Mouse (Mus musculus): ENCODE measurements around the gene Fzd4. TPM values are rescaled to one million over a fixed set of nuclear protein-coding genes. Genes with fewer than 3 reads are reported as not detected.

Gene Fzd4
- total RNA-seq, 2 experiments from 2014 or later: 36.5 to 37.7 TPM

DNA sequence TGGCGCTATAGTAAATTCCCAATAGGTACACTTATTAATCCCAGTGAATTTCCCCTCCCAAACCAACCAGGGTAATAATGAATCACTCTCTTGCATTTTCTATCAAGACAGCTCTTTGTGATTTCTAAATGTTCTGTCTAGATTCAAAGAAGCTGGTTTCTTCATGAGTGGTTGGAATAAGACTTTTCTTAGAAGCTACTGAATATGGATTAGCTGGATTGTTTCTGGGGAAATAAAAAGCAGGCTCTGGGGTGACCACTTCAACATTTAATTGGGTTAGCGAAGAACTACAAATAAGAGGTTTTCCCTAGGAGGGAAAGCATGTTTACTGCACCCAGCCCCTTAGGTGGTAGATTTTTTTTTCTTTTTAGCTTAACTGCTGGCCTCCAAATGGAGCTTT, 3.4 kb upstream of the Fzd4 start:
- DNase-seq: no peak

DNA sequence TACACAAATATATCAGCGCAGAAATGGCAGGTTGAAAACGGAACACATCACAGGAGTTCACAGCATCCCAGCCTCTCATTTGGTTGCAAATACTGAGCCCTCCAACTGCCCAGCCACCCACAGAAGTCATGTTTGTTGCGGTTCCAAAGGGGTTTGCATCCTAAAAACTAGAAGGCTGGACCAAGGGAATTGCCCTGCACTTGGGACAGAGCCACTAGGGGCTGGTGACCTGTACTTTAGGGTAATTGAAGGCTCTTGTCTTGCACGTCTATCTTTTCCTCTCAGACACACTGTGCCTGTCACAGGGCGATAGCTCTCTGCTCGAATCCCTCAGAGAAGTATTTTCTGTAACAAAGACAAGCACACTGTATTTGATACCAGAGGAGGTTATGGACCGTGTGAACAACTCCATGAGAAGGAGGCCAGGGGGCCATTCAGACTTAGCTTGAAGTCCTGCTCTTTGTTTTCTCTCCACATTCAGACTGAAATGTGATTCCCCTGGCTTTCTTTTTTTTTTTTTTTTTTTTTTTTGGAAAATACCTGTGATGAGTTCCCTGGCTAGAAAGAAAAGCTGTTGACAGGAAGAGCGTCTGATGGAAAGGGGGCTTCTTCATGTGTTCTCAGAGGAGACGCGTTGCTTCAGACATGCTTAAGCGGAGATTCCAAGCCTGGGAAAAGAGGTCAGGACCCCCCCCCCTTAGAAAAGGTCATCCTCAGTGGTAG, 2.9 kb upstream of the Fzd4 start:
- no peak for DNase-seq

DNA sequence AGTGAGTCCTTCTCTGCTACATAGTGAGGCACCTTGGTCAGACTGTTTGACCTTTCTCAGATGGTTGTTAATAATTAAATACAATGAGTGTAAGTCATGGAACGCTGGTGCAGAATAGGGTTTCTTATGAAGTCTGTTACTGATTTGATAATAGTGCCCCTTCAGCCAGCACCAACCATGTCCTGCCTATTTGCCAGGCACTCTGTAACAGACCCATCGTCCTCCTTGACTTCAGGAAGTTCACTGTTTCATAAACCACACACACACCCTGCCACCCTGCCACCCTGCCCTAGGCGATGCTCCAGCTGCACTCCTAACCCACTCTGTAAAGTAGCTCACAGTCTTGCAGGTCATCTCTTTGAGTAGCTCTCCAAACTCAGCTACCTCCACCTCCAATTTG, 2.2 kb upstream of the Fzd4 start:
- no peak for DNase-seq

DNA sequence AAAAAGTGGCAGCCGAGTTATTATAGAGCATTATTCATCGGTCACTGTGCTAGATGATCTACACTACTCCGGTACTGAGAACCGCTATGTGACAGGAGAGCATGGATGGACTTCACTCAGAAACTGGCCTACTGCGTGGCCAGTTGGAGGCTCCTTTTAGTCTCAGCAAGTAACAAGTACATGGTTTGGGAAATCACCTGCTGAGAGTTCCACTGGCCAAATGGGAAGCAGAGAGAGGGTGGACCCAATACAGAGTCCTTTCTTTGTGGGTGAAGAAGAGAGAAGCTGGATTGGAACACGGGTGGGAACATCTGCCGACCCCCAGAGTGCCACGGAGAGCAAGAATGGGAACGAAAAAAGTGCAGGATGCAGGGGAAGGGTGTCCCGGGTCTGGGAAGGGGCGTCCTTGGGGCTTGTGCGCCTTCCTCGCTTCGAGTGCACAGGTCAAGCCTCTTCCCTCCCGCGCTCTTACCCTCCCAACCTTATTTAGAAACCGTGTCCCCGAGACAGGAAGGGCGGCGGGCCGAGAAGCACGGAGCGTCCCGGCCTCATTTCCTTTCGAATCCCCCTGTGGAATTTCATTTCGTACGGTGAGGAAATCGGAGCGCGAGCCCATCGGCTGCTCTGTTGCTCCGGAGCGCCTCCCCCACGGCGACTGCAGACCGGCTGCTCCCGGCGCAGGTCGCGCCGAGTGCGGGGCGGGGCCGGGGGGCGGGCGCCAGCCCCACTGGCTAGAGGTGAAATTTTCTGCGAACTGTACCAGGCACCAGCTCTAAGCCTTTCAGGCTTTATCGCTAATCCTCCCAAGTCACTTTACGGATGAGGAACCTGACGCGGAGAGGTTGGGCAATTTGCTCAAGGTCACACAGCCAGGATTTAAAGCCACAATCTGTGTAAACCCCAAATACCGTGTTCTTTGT, 842 bp upstream of the Fzd4 start:
- peak; percentile 70 for DNase-seq

DNA sequence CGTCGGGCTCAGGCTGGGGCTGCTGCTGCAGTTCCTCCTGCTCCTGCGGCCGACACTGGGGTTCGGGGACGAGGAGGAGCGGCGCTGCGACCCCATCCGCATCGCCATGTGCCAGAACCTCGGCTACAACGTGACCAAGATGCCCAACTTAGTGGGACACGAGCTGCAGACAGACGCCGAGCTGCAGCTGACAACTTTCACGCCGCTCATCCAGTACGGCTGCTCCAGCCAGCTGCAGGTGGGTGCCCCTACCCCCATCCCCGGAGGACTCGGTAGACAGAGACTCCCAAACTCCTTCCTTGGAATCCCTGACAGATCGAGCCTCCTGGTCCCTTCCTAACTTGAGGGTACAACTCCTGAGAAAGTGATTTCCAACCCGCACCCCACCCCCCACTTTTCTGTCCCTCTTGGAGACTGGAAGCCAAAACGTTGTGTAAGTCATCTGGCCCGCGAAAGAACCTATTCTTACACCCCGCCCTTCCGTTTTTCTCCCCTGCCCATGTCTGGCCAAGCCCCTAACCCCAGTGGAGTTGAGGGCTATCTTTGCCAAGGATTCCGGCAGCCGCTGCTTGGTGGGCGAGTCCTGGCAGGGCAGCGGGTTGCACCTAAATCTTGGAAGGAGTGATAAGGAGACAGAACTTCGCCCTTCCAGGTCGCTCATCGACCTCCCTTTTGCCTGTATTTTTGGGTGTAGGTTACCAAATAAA, 732 bp downstream of the Fzd4 start:
- peak; percentile 39 for DNase-seq

DNA sequence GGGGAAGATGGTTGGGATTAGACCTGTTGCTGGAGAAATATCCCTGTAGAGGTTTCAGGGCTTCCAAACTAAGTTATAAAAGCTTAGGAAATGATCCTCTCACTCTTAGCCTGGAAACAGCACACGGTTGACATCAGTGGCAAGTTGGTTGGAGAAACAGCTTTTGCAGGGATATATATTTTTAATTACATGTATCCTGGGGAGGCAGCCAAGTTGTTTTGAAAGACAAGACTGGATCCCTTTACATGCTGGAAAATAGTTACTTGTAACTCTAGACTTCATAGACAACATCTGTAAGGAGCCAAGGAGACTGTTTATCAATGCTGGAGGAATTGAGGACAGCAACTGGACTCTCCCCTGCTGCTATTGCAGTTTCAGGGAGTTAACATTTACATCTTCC, 1.9 kb downstream of the Fzd4 start:
- no peak for DNase-seq

DNA sequence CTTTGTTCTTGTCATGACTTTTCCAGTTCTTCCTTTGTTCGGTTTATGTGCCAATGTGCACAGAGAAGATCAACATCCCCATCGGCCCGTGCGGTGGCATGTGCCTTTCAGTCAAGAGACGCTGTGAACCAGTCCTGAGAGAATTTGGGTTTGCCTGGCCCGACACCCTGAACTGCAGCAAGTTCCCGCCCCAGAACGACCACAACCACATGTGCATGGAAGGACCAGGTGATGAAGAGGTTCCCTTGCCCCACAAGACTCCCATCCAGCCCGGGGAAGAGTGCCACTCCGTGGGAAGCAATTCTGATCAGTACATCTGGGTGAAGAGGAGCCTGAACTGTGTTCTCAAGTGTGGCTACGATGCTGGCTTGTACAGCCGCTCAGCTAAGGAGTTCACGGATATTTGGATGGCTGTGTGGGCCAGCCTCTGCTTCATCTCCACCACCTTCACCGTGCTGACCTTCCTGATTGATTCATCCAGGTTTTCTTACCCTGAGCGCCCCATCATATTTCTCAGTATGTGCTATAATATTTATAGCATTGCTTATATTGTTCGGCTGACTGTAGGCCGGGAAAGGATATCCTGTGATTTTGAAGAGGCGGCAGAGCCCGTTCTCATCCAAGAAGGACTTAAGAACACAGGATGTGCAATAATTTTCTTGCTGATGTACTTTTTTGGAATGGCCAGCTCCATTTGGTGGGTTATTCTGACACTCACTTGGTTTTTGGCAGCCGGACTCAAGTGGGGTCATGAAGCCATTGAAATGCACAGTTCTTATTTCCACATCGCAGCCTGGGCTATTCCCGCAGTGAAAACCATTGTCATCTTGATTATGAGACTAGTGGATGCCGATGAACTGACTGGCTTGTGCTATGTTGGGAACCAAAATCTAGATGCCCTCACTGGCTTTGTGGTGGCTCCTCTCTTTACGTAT, 3.1 kb downstream of the Fzd4 start:
- DNase-seq: no peak

DNA sequence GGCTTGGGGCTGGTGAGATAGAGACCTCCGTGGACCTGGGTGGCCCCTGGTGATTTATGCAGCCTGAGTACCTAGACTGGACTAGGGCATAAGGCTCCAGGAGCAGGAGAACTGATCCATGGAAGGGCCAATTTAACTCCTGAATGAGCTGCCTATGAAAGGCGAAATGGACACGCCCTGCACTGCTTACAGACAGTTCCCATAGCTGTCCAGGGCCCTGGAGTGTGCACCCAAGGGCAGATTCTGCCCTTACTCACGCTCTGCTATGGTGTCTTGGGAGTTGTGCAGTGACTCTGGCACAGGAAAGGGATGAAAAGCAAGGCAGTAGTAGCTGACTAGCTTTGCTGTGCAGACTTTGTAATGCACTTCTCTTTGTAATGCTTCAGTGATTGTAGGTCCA, 6.1 kb downstream of the Fzd4 start:
- DNase-seq: no peak

DNA sequence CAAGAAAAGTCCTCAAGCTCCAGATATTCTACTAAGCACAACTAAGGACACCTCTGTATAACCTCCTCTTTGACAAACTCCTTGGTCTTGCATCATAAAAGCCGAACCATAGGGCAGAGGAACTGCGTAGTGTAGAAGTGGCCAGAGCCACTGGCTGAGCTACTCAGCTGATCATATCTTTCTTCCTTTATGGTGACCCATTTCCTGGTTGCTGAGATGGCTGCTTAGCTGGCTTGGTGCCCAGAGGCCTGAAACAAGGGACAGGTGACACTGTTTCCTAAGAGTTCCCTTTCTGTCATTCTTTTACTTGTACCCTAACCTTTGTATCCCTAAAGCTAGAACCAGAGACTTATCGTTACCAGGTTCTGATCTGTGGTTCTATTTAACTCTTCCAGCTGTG, 7.2 kb downstream of the Fzd4 start:
- DNase-seq: no peak

DNA sequence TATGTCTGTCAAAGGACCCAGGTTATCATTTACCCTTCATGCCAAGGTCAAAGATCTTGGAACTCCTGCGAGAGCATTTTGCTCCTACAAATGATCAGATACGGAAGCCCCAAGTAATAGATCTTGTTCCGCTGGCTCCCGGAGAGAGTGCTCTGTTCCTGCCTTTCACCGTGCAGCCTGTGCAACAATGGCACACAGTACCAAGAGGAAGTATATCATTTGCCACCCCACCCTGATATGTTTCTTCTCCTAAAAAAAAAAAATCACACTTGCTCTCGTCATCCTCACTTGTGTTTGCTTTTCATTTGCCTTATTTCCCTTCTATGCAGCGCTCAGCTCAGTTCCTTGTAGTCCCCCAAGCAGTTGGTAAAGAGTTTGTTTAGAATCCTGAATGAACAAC, 7.9 kb downstream of the Fzd4 start:
- DNase-seq: no peak

DNA sequence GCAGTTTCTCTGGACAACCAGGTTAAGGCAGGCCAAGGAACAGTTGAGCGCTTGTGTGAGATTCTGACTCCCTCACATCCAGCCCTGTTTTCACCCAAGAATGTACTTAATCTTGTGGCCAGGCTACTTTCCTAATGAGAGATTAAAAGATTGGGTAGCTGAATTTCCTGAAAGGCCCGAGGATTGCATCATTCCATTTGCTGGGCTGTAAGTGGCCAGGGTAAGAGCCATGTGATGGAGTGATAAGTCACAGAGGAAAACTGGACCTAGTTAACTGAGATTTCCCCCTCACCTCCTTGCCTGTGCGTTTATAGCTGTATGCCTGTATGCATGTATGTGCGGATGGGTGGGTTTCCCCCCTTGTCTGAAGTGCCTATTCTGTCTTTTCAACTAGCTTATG, 11.9 kb downstream of the Fzd4 start:
- no peak for DNase-seq

DNA sequence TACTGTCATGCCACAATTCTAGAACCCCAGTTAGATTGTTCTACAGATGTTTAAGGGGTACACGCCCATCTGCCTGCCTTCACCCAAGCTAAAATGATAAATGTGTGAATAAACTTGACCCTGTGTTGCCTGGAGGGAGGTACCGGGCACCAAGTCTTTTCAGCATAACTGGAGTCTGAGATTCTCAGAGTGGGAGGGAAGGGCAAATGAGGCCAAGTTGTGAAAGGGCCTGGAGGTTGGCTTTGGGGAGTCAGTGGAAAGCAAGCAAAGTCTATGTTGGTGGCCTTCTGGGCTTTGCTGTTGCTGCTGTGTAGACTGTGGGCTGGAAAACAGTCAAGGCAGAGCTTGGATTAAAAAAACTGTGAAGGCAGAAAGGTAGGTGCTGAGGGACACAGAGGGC, 13.6 kb downstream of the Fzd4 start:
- no peak for DNase-seq

DNA sequence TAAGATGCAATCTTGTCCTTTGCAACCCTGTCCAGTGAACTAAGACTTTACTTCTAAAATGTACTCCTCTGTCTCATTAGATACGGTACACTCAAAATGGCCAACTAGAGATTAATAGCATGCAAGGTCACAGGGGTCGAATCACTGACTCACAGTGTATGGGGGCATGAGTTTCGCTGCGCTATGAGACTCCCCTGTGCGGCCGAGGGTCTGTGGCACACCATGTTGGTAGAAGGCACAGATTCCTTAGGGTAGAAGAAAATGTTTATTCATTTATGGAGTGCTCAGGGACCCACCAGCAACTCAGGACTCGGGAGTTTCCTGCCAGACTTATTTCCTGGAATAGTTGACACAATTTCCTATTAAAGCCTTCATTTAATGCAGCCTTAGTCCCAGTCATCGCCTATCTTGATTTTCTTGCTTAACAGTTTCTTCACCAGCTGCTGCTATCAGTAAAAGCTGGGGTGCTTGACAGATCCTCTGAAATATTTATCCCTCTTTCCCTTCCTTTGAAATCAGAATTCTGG, 14.0 kb downstream of the Fzd4 start:
- DNase-seq: no peak

DNA sequence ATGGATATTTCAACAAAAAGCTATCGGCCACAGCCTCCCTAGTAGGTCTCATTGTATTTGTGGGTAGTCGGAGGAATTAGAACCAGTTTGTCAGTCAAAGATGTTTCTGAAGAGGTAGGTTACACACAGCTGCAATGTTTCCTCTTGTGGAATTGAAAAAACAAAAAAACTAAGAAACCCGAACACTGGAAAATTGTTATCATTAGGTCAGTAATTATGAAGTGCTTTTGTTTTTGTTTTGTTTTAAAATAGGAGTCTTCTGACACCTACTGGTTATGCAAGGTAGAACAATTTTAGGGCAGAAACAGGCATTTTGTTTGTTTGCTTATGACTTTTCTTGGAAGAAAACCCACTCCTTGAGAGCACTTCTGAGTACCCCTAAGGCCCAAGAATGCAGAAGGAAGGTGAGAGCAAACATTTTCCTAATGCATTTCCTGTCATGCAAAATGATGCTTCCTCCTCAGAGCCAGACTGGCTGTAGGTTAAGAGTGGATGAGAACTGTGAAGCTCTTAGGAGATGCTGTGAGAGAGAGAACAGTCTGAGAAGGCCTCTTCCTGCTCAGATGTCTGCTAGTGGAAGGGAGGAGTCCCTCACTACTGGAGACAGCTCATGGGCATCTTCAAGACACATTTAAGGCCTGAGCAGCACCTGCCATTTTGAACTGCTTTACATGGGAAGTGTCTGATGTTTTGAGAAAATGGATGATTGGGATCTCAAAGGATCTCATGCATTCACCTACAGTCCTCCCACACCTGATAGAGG, 14.9 kb downstream of the Fzd4 start:
- DNase-seq: no peak

DNA sequence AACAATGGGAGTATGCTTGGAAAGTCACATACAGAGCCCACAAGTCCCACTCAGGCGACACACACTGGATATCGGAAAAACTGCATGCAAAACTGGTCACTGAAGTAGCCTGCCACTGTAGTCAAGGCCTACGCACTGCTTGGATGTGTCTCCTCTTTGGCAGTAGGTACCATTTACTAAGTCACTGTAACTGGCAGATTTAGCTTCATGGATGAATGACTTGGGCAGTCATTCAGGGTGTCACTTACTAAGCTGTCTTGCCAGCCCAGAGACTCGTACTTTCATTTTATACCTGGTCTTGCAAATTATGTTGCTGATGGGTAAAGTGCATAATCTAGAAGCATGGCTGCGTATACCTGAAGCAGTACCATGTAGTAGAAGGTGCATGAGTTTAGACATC, 17.1 kb downstream of the Fzd4 start:
- DNase-seq: no peak

DNA sequence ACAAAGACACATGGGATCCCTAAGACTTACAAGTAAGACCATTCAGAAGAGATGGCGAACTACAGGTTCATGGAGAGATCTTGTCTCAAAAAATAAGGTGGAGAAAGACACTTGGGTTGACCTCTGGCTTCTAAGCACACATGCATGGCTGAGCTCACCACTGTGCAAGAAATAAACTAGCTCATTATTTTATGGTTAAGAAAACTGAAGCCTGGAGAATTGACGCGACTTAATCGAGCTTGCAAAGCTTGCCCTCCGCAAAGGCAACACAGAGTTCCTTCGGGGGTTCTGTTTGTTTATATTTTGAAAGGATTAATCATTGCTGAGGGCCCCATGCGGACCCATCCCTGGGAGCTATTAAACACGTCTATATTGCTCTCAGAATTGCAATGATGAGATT, 18.5 kb downstream of the Fzd4 start:
- no peak for DNase-seq

DNA sequence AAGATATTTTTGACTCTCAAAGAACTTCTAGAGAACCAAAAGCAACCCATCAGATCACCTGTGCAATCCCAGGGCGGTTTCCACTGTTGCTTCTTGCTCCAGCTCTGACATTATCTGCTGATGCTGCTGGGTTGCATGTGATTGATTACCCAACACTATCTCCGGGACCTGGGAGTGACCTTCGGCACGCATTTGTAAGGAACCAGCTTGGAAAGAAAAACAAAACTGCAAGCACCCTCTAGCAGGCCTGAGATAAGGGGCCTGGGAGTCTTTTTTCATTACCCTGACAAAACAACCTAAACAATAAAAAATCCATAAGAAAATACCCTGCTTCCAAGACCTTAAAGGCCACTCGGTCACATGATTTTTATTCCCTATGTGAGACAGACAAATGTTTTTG, 19.0 kb downstream of the Fzd4 start:
- no peak for DNase-seq

DNA sequence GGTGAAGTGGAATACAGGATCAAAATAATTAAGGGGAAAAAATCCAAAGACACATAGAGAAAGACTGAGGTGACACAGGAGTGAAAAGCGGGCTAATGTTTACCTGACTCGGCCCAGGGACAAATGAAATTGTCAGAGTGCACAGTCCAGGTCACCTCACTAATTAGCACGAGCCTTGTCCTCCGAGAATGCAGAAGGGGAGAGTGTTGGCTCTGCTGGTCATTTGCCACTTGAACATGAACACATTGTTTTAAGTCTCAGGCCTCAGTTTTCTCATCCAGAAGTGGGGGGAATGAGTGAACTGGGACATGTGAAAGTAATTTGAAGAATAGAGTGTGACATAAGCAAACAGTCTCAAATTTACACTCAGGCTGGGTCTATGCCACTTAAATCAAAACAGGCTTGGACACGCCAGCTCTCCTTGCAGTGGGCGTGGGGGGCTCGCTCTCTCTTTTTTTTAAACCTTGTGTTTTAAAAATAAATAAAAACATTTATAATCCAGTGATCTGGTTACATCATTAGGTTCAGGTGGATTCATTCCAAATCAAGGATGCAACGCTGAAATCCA, 19.6 kb downstream of the Fzd4 start:
- no peak for DNase-seq

DNA sequence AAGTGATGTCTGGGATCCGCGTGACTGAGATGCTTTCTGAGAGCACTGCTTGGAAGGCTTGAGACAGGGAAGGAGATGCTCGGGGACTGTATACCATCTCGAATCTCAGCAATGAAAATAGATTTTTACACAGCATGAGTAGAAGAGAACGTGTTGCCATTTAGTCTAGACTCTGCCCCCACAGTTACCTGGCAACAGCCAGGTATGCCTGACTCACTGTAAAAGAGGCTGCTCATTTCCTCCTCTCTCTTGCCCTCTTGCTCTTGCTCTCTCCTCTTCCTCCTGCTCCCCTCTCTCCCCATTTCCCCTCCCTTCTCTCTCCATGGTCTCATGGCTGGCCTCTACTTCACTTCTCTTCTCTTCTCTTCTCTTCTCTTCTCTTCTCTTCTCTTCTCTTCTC, 20.5 kb downstream of the Fzd4 start:
- no peak for DNase-seq

All from gastrocnemius, postnatal 10 days (tissue).